Mouse (Mus musculus) left cerebral cortex, adult 18-20 months (tissue): ENCODE data around the gene Ppara. TPM values are rescaled to one million over a fixed set of nuclear protein-coding genes. Genes with fewer than 3 reads are reported as not detected.

ENCODE experiments used
- DNase-seq, 2 experiments: peaks; one replicate each; pipeline ENCODE4 v3.0.0; 2021 to 2022; ENCODE audit warnings: low spot score in 2 of 2, mixed read lengths in 1 of 2
- total RNA-seq, 2 experiments: library from RNA; stranded (reverse); gene quantifications; 2 replicates each; pipeline ENCODE4 v1.2.3; 2021

The Ppara gene
- total RNA-seq, 2 experiments from 2014 or later, result 3.2 to 4.1 TPM

GRCm38 (mm10) chr15:85724271-85725165, 10.3 kb upstream of the Ppara start:
- no peak for DNase-seq

GRCm38 (mm10) chr15:85728224-85728623, 6.6 kb upstream of the Ppara start:
- no peak for DNase-seq

GRCm38 (mm10) chr15:85729256-85729655, 5.5 kb upstream of the Ppara start:
- no peak for DNase-seq

GRCm38 (mm10) chr15:85730027-85730426, 4.8 kb upstream of the Ppara start:
- DNase-seq, result no peak

GRCm38 (mm10) chr15:85731885-85732603, 2.7 kb upstream of the Ppara start:
- DNase-seq, result no peak

- DNase-seq, result no peak
Measured at GRCm38 (mm10) chr15:85732604-85732968, 2.2 kb upstream of the Ppara start.

- DNase-seq, result no peak
Measured at GRCm38 (mm10) chr15:85733686-85734085, 1.1 kb upstream of the Ppara start.

GRCm38 (mm10) chr15:85734148-85734547, 635 bp upstream of the Ppara start:
- DNase-seq, result no peak

- DNase-seq, result peak; percentile 60 to 69
Measured at GRCm38 (mm10) chr15:85735063-85735835, 466 bp downstream of the Ppara start.

GRCm38 (mm10) chr15:85735836-85736190, 1.0 kb downstream of the Ppara start:
- no peak for DNase-seq

GRCm38 (mm10) chr15:85736506-85736905, 1.7 kb downstream of the Ppara start:
- DNase-seq, result no peak

GRCm38 (mm10) chr15:85738416-85738815, 3.6 kb downstream of the Ppara start:
- DNase-seq, result no peak

- no peak for DNase-seq
Measured at GRCm38 (mm10) chr15:85738939-85739338, 4.2 kb downstream of the Ppara start.

GRCm38 (mm10) chr15:85742608-85743007, 7.8 kb downstream of the Ppara start:
- DNase-seq, result no peak

- no peak for DNase-seq
Measured at GRCm38 (mm10) chr15:85743946-85744345, 9.2 kb downstream of the Ppara start.

- DNase-seq, result no peak
Measured at GRCm38 (mm10) chr15:85746178-85746577, 11.4 kb downstream of the Ppara start.

GRCm38 (mm10) chr15:85746671-85747070, 11.9 kb downstream of the Ppara start:
- no peak for DNase-seq

GRCm38 (mm10) chr15:85747951-85748350, 13.2 kb downstream of the Ppara start:
- DNase-seq, result no peak

GRCm38 (mm10) chr15:85748466-85748865, 13.7 kb downstream of the Ppara start:
- DNase-seq, result no peak

GRCm38 (mm10) chr15:85749141-85749540, 14.4 kb downstream of the Ppara start:
- no peak for DNase-seq

- DNase-seq, result no peak
Measured at GRCm38 (mm10) chr15:85750115-85750514, 15.3 kb downstream of the Ppara start.

GRCm38 (mm10) chr15:85752655-85753054, 17.9 kb downstream of the Ppara start:
- DNase-seq, result no peak
